Mouse (Mus musculus): ENCODE measurements at regions not wholly inside any gene's neighbourhood (a gene's known extent, or its start where the extent isn't known, plus 50 kb on each side); places are given as distances from the start of the nearest gene placed in this dataset.
A peak's percentile ranks its signal among the peaks of the same experiment; 100 is the strongest.
"Not testable (repeated sequence)": the region's sequence is repeated elsewhere in the genome, so short reads cannot be mapped to it uniquely, and the experiment has no call there.

GRCm38 (mm10) chr17:50346451-50347192 is 53.2 kb upstream of the Dazl start:
- no peak for DNase-seq (ENCODE audit: low spot score in 2 of 2)

GRCm38 (mm10) chr17:50353818-50354217 is 60.4 kb upstream of the Dazl start:
- DNase-seq (ENCODE audit: low spot score in 2 of 2): not testable (repeated sequence)

GRCm38 (mm10) chr17:50354357-50354756 is 60.9 kb upstream of the Dazl start:
- DNase-seq (ENCODE audit: low spot score in 2 of 2): no peak

- no peak for DNase-seq (ENCODE audit: low spot score in 2 of 2)
These were observed 68.3 kb upstream of the Dazl start for GRCm38 (mm10) chr17:50361657-50362233.

- DNase-seq (ENCODE audit: low spot score in 2 of 2): peak in 1 of 2 experiments; percentile 29
These were observed 72.0 kb upstream of the Dazl start for GRCm38 (mm10) chr17:50365396-50365795.

GRCm38 (mm10) chr17:50366181-50366580 is 72.7 kb upstream of the Dazl start:
- no peak for DNase-seq (ENCODE audit: low spot score in 2 of 2)

GRCm38 (mm10) chr17:50369216-50369875 is 75.9 kb upstream of the Dazl start:
- no peak for DNase-seq (ENCODE audit: low spot score in 2 of 2)

GRCm38 (mm10) chr17:50370484-50370883 is 77.0 kb upstream of the Dazl start:
- DNase-seq (ENCODE audit: low spot score in 2 of 2): no peak

GRCm38 (mm10) chr17:50373496-50374141 is 80.2 kb upstream of the Dazl start:
- no peak for DNase-seq (ENCODE audit: low spot score in 2 of 2)

GRCm38 (mm10) chr17:50375465-50375864 is 82.0 kb upstream of the Dazl start:
- no peak for DNase-seq (ENCODE audit: low spot score in 2 of 2)

- DNase-seq (ENCODE audit: low spot score in 2 of 2): no peak
These were observed 83.3 kb upstream of the Dazl start for GRCm38 (mm10) chr17:50376708-50377107.

GRCm38 (mm10) chr17:50378141-50378727 is 84.8 kb upstream of the Dazl start:
- no peak for DNase-seq (ENCODE audit: low spot score in 2 of 2)

GRCm38 (mm10) chr17:50388715-50389710 is 95.6 kb upstream of the Dazl start:
- no peak for DNase-seq (ENCODE audit: low spot score in 2 of 2)

GRCm38 (mm10) chr17:50390151-50390550 is 96.7 kb upstream of the Dazl start:
- no peak for DNase-seq (ENCODE audit: low spot score in 2 of 2)

- DNase-seq (ENCODE audit: low spot score in 2 of 2): no peak
These were observed 97.8 kb upstream of the Dazl start for GRCm38 (mm10) chr17:50391207-50391606.

GRCm38 (mm10) chr17:50391996-50392395 is 98.6 kb upstream of the Dazl start:
- no peak for DNase-seq (ENCODE audit: low spot score in 2 of 2)

- DNase-seq (ENCODE audit: low spot score in 2 of 2): peak in 1 of 2 experiments; percentile 49
These were observed 99.0 kb upstream of the Dazl start for GRCm38 (mm10) chr17:50392428-50392827.

- DNase-seq (ENCODE audit: low spot score in 2 of 2): no peak
These were observed 99.5 kb upstream of the Dazl start for GRCm38 (mm10) chr17:50392966-50393365.

- no peak for DNase-seq (ENCODE audit: low spot score in 2 of 2)
These were observed 100.3 kb upstream of the Dazl start for GRCm38 (mm10) chr17:50393698-50394097.

- DNase-seq (ENCODE audit: low spot score in 2 of 2): no peak
These were observed 101.4 kb upstream of the Dazl start for GRCm38 (mm10) chr17:50394801-50395200.

GRCm38 (mm10) chr17:50395669-50396068 is 102.2 kb upstream of the Dazl start:
- DNase-seq (ENCODE audit: low spot score in 2 of 2): no peak
